Mouse (Mus musculus) yolk sac, embryonic 10.5 days (tissue): ENCODE measurements around the gene Zwilch.

Experiments used
- DNase-seq: peaks from one replicate; pipeline ENCODE4 v3.0.0-alpha.2; 2017; ENCODE audit warnings: low spot score

The Zwilch gene

DNA sequence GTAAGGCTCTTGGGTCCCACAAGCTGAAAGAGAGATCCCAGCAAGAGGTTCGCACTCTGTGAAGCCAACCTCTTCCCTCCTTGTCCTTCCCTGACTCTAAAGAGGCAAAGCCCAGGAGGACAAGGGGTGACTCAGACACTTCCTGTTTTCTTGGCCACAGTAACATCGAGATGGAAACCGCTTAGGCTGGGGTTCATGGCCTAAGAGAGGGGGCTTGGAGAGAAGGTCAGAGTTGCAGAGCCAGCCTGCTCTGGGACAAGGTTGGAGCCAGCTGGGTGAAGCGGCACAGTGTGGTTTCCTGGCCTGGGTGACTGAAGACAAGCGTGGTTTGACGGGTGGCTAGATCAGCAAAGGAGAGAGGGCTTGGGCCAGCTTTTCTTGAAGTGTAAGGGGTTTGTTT is 67.6 kb downstream of the Zwilch start:
- DNase-seq, result no peak

DNA sequence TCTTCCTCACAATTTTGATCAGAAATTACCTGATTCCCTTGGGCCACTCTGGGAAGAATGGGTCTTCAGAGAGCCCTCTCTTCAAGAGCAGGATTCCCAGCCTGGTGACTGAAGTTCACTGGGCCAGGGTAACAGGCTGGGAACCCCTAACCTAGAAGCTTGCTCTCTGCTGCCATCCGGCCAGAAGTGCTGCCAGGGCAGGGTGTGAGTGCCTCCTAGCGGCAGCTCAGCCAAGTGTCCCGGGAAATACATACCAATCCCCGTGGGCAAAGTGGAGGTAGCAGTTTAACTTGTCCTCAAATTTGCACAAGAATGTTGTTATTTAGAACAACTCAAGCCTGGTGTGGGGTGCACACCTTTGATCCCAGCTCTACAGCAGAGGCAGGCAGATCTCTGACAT is 72.5 kb downstream of the Zwilch start:
- peak; percentile 58 for DNase-seq

GRCm38 (mm10) chr9:64098282-64098681 is 74.6 kb downstream of the Zwilch start:
- no peak for DNase-seq

GRCm38 (mm10) chr9:64094083-64094482 is 78.8 kb downstream of the Zwilch start:
- DNase-seq, result no peak

DNA sequence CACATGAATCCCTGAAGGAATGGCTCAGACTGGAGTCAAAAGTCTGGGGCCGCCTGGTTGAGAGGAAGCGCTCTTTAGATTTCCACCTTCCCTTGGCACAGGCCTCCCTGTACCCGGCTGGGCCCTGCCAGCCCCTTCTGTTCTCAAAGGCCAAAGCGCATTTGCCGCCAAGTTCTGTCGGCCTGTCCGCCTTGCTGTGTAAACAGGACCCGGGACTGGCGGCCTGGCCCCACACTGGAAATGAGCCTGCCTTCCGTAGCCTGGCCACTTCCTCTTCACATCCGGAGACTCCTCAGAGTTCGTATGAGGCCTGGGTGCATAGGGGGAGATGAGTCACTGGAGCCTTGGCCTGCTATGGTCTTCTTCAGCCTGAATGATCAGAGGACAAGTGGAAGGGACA is 83.9 kb downstream of the Zwilch start:
- no peak for DNase-seq

DNA sequence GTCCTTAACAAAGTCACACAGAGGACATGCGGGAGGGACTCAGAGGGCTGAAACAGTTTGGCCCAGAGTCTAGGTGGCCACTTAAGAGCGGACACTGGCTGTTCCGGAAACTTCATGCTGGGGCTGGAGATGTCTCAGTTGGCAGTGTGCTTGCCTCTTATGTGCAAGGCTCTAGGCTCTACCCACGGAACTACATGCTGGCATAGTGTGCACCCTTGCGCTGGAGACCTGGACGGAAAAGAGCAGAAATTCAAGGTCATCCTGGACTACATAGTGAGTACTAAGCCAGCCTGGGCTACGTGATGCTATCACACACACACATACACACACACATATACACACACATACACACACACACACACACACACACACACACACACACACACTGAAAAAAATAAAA is 84.6 kb downstream of the Zwilch start:
- no peak for DNase-seq

DNA sequence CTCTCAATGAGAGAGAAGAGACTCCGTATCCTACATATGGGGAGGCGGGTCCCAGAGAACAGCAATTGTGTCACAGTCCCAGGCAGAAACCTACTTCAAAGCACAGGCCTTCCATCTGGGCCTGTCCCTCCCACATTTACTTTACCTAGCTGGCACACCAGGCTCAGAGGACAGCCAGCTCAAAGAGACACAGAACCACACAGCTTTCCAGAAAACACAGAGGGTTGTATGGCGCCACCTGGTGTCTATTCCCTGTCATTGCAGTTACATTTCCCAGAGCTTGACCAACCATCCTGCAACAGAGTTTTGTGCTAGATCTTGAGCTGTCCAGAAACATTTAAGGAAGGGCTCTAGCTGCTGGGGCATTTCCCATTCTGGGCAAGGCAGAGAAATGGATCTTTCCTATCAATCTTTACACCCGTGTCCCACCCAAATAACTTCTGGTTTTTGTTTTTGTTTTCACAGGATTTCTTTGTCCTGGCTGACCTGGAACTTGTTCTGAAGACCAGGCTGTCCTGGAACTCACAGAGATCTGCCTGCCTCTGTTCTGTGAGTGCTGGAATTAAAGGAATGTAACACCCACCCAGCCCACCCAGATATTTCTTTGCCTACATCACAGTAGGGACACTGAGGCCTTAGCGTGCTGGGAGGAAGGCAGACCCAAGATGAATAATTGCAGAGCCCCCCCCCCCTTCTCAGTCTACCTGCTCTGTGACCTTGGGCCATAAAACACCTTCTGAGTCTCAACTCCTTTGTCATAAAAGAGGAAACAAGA is 85.3 kb downstream of the Zwilch start:
- peak; percentile 81 for DNase-seq
